Comparison of ENCODE assay signal across 20 mouse cellular contexts in the genomic region with DNA sequence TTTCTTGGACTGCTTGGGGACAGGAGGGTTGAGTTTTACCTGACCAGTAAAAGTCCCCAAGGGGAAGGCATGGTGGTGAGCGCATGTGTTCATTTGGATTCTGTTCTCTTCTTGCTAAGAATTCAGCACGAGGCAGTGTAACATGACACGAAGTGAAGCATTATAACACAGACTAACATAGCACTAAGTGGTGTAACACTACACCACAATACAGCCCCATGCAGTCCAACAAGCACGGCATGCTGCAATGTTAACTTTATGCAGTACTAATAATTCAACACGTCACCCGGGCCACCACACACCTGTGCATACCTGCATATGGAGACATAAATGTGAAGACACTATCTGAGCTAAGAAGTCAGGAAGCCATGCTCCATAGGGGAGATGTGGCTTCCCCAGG.
DNase-seq lines count a peak whose midpoint lies in the region; ATAC-seq lines count a peak whose summit lies in the region.
"Had no signal": no experiment of that assay in that cellular context is flagged by ENCODE, and none has a peak within 500 bp of the region (broad histone marks: within the 10 kb centered on the region; RNA-seq: fewer than 3 reads in every experiment).

No protein-coding gene starts in this region.

- H3K9me3 ChIP-seq in embryonic facial prominence, embryonic 12.5 days = no peaks in the 10 kb centered on the region
- H3K9me3 ChIP-seq in embryonic facial prominence, embryonic 10.5 days = no peaks in the 10 kb centered on the region
- H3K9me3 ChIP-seq in embryonic facial prominence, embryonic 14.5 days (ENCODE audit: control insufficient read depth, low read length) = no peaks in the 10 kb centered on the region
- no peaks in the 10 kb centered on the region for H3K9me3 ChIP-seq in limb, embryonic 12.5 days
- H3K9me3 ChIP-seq in hindbrain, embryonic 12.5 days (replicated peaks) = no peaks in the 10 kb centered on the region
- H3K9me3 ChIP-seq: forebrain, embryonic 12.5 days; forebrain, embryonic 15.5 days; hindbrain, embryonic 13.5 days; intestine, embryonic 15.5 days had no signal

- H3K9ac ChIP-seq in embryonic facial prominence, embryonic 12.5 days = no peak overlapping the region
- H3K9ac ChIP-seq in embryonic facial prominence, embryonic 14.5 days (ENCODE audit: low read depth, low read length) = no peak overlapping the region
- H3K9ac ChIP-seq in limb, embryonic 12.5 days (replicated peaks) = no peak overlapping the region
- no peak overlapping the region for H3K9ac ChIP-seq in hindbrain, embryonic 12.5 days
- H3K9ac ChIP-seq: forebrain, embryonic 12.5 days; forebrain, embryonic 15.5 days; hindbrain, embryonic 13.5 days; intestine, embryonic 15.5 days had no signal

- H3K36me3 ChIP-seq in embryonic facial prominence, embryonic 12.5 days = no peaks in the 10 kb centered on the region
- no peaks in the 10 kb centered on the region for H3K36me3 ChIP-seq in embryonic facial prominence, embryonic 10.5 days (replicated peaks)
- no peaks in the 10 kb centered on the region for H3K36me3 ChIP-seq in embryonic facial prominence, embryonic 14.5 days (ENCODE audit: control insufficient read depth, insufficient read depth, low read length)
- no peaks in the 10 kb centered on the region for H3K36me3 ChIP-seq in limb, embryonic 12.5 days
- no peaks in the 10 kb centered on the region for H3K36me3 ChIP-seq in hindbrain, embryonic 12.5 days
- H3K36me3 ChIP-seq: forebrain, embryonic 12.5 days; forebrain, embryonic 15.5 days; hindbrain, embryonic 13.5 days; intestine, embryonic 15.5 days had no signal

- H3K4me3 ChIP-seq in embryonic facial prominence, embryonic 12.5 days = no peak overlapping the region
- H3K4me3 ChIP-seq in embryonic facial prominence, embryonic 10.5 days = no peak overlapping the region
- H3K4me3 ChIP-seq in embryonic facial prominence, embryonic 14.5 days (ENCODE audit: low read depth, low read length) = no peak overlapping the region
- no peak overlapping the region for H3K4me3 ChIP-seq in limb, embryonic 12.5 days (replicated peaks)
- no peak overlapping the region for H3K4me3 ChIP-seq in hindbrain, embryonic 12.5 days
- H3K4me3 ChIP-seq: erythroblast, embryonic 14.5 days; forebrain, embryonic 12.5 days; forebrain, embryonic 15.5 days; hindbrain, embryonic 13.5 days; intestine, embryonic 15.5 days had no signal

- H3K27ac ChIP-seq in embryonic facial prominence, embryonic 12.5 days = no peak overlapping the region
- H3K27ac ChIP-seq in embryonic facial prominence, embryonic 10.5 days (replicated peaks) = no peak overlapping the region
- no peak overlapping the region for H3K27ac ChIP-seq in embryonic facial prominence, embryonic 14.5 days (replicated peaks; ENCODE audit: low read depth, low read length)
- H3K27ac ChIP-seq in limb, embryonic 12.5 days = no peak overlapping the region
- H3K27ac ChIP-seq in hindbrain, embryonic 12.5 days = no peak overlapping the region
- H3K27ac ChIP-seq: forebrain, embryonic 12.5 days; forebrain, embryonic 15.5 days; hindbrain, embryonic 13.5 days; intestine, embryonic 15.5 days had no signal

- ATAC-seq in embryonic facial prominence, embryonic 12.5 days (ENCODE audit: insufficient number of reproducible peaks, insufficient read depth, low FRiP score, low TSS enrichment) = peak; percentile 68; the same call in 1 of the 2 replicates
- ATAC-seq in embryonic facial prominence, embryonic 14.5 days (ENCODE audit: low read depth) = peak; percentile 77
- peak; percentile 89 for ATAC-seq in limb, embryonic 12.5 days (ENCODE audit: insufficient number of reproducible peaks, insufficient read depth, low FRiP score, low TSS enrichment, low read depth)
- ATAC-seq in hindbrain, embryonic 12.5 days (ENCODE audit: low FRiP score) = no peak
- ATAC-seq: activated CD4-positive, CD25-positive, alpha-beta regulatory T cell, adult 4 months; forebrain, embryonic 15.5 days; hindbrain, embryonic 16.5 days; intestine, embryonic 15.5 days had no signal

- no peak overlapping the region for H3K4me2 ChIP-seq in embryonic facial prominence, embryonic 12.5 days (replicated peaks)
- no peak overlapping the region for H3K4me2 ChIP-seq in embryonic facial prominence, embryonic 14.5 days (ENCODE audit: low read depth, low read length)
- no peak overlapping the region for H3K4me2 ChIP-seq in limb, embryonic 12.5 days
- no peak overlapping the region for H3K4me2 ChIP-seq in hindbrain, embryonic 12.5 days (replicated peaks)
- H3K4me2 ChIP-seq: forebrain, embryonic 12.5 days; forebrain, embryonic 15.5 days; heart, embryonic 11.5 days; hindbrain, embryonic 13.5 days; intestine, embryonic 15.5 days had no signal

- 40% methylated on average over 6 of the region's 6 CpGs for WGBS in embryonic facial prominence, embryonic 12.5 days
- 68% methylated on average over 6 of the region's 6 CpGs for WGBS in embryonic facial prominence, embryonic 10.5 days
- 38% methylated on average over 6 of the region's 6 CpGs for WGBS in embryonic facial prominence, embryonic 14.5 days
- WGBS in limb, embryonic 12.5 days = 27% methylated on average over 6 of the region's 6 CpGs
- 67% methylated on average over 6 of the region's 6 CpGs for WGBS in hindbrain, embryonic 12.5 days

- H3K4me1 ChIP-seq in embryonic facial prominence, embryonic 12.5 days = 0 out of 2 replicates have a peak, but pooled peaks cover 9% of the 10 kb centered on the region
- peaks cover 52% of the 10 kb centered on the region for H3K4me1 ChIP-seq in embryonic facial prominence, embryonic 10.5 days
- peaks cover 3% of the 10 kb centered on the region; the same call in 1 of the 2 replicates for H3K4me1 ChIP-seq in embryonic facial prominence, embryonic 14.5 days (ENCODE audit: control insufficient read depth, insufficient read depth, low read length)
- peaks cover 43% of the 10 kb centered on the region for H3K4me1 ChIP-seq in limb, embryonic 12.5 days (replicated peaks)
- no peaks in the 10 kb centered on the region for H3K4me1 ChIP-seq in hindbrain, embryonic 12.5 days
- H3K4me1 ChIP-seq: forebrain, embryonic 12.5 days; forebrain, embryonic 15.5 days had no signal

- DNase-seq in embryonic facial prominence, embryonic 10.5 days (ENCODE audit: low spot score) = no peak
- peak; percentile 70 for DNase-seq in embryonic facial prominence, embryonic 14.5 days (ENCODE audit: low spot score)
- no peak for DNase-seq in cerebellum, postnatal 14 days
- DNase-seq: adrenal gland, postnatal 25 days; cerebellum, adult 11-12 months; cerebellum, adult 8-10 months; cerebellum, postnatal 25 days; gastrocnemius, postnatal 10 days; gastrocnemius, postnatal 36 days had no signal

- no peaks in the 10 kb centered on the region for H3K27me3 ChIP-seq in embryonic facial prominence, embryonic 12.5 days
- H3K27me3 ChIP-seq in embryonic facial prominence, embryonic 10.5 days (replicated peaks; ENCODE audit: low read depth, poor library complexity, severe bottlenecking) = no peaks in the 10 kb centered on the region
- H3K27me3 ChIP-seq in embryonic facial prominence, embryonic 14.5 days (replicated peaks; ENCODE audit: control insufficient read depth, insufficient read depth, low read length) = no peaks in the 10 kb centered on the region
- no peaks in the 10 kb centered on the region for H3K27me3 ChIP-seq in limb, embryonic 12.5 days
- no peaks in the 10 kb centered on the region for H3K27me3 ChIP-seq in hindbrain, embryonic 12.5 days
- H3K27me3 ChIP-seq: forebrain, embryonic 12.5 days; forebrain, embryonic 15.5 days; intestine, embryonic 15.5 days had no signal
